Mouse (Mus musculus) intestine, embryonic 15.5 days (tissue): ENCODE data around the gene Pfn3. TPM values are rescaled to one million over a fixed set of nuclear protein-coding genes. Genes with fewer than 3 reads are reported as not detected.
"Not testable (repeated sequence)": the region's sequence is repeated elsewhere in the genome, so short reads cannot be mapped to it uniquely, and the experiment has no call there.

Experiments
- ATAC-seq: fragments of 200-750 bp; cut with Nextera tagmentation; 2 replicates; pipeline ENCODE4 v1.8.0; 2017; ENCODE audit warnings: moderate TSS enrichment, moderate library complexity
- H3K27ac ChIP-seq: fragments of 300-500 bp; sonication (generic); 2 replicates; pipeline ENCODE4 v1.5.1; 2015; ENCODE audit warnings: mild to moderate bottlenecking, inconsistent platforms
- H3K27me3 ChIP-seq: fragments of 300-500 bp; sonication (generic); replicated peaks from 2 replicates; pipeline ENCODE4 v1.6.1; 2015; ENCODE audit warnings: inconsistent platforms
- H3K36me3 ChIP-seq: fragments of 300-500 bp; sonication (generic); 2 replicates; pipeline ENCODE4 v1.6.1; 2015; ENCODE audit warnings: inconsistent platforms
- H3K4me1 ChIP-seq: fragments of 300-500 bp; sonication (generic); replicated peaks from 2 replicates; pipeline ENCODE4 v1.6.1; 2015; ENCODE audit warnings: inconsistent platforms
- H3K4me2 ChIP-seq: fragments of 300-500 bp; sonication (generic); replicated peaks from 2 replicates; pipeline ENCODE4 v1.6.1; 2015; ENCODE audit warnings: mild to moderate bottlenecking, inconsistent platforms
- H3K4me3 ChIP-seq: fragments of 300-500 bp; sonication (generic); replicated peaks from 2 replicates; pipeline ENCODE4 v1.5.1; 2015; ENCODE audit warnings: inconsistent platforms
- H3K9ac ChIP-seq: fragments of 300-500 bp; sonication (generic); 2 replicates; pipeline ENCODE4 v1.6.1; 2015; ENCODE audit warnings: inconsistent platforms
- H3K9me3 ChIP-seq: fragments of 300-500 bp; sonication (generic); 2 replicates; pipeline ENCODE4 v1.6.1; 2016; ENCODE audit warnings: inconsistent platforms
- WGBS: fragments of 180-500 bp; shearing (Covaris S2); methylation state at CpG from one replicate; pipeline ENCODE4 v1.1.7; 2015; 5-methylcytosine and 5-hydroxymethylcytosine counted together
- polyA plus RNA-seq: library from polyadenylated mRNA; unstranded; fragments of >200 nt; fragmentation: Nextera tagmentation; extraction: Ambion mirVana; gene quantifications from 2 replicates; pipeline ENCODE4 v1.2.1, GENCODE M21; 2015

Pfn3 gene
- polyA plus RNA-seq, 1 experiment from 2014 or later, result not detected

- peak overlapping the region; percentile 81; the same call in 1 of the 2 replicates for H3K4me3 ChIP-seq
- H3K9me3 ChIP-seq, result no peaks in the 10 kb centered on the region
- H3K27ac ChIP-seq, result 0 out of 2 replicates have a peak overlapping the region, but pooled peaks have one; percentile 99
- peak overlapping the region; percentile 84 for H3K4me2 ChIP-seq
- no peaks in the 10 kb centered on the region for H3K27me3 ChIP-seq
- WGBS, result 71% methylated on average over 6 of the region's 6 CpGs
- peaks cover 28% of the 10 kb centered on the region for H3K4me1 ChIP-seq
- peak overlapping the region; percentile 95; the same call in 1 of the 2 replicates for H3K9ac ChIP-seq
- peaks cover 17% of the 10 kb centered on the region for H3K36me3 ChIP-seq
- 0 out of 2 replicates have a peak, but pooled peaks have one; percentile 1 for ATAC-seq
These were observed 31.6 kb upstream of the Pfn3 start for GRCm38 (mm10) chr13:55446483-55447105.

DNA sequence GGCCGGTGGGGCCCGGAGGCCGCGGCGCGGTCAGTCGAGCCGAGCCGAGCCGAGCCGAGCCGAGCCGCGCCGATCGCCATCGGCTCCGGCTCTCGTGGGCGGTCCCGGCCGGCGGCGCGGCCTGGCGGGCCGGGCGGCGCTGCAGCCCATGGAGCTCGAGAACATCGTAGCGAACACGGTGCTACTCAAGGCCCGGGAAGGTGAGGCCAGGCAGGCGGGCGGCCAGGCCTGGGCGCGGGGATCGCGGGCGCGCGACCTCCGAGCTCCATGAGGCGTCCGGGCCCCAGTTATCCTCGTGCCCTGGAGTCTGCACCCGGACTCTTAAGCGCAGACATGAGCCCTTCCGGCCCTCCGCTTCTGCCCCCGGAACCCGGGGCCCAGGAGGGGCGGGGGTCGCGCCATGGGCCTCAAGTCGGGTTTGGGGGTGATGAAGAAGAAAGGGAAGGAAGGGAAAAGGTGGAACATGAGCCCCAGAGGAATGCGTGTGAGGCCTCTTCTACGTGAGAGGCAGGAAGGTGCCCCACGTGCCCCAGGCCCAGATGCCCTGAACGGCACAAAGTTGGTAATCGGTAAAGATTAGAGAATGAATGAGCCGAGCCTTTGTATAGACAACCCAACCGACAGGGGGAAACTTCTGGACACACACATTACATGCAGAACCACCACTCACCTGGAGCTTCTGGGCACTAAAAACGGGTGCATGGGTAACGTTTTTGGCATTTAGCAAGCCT lies 30.5 kb upstream of the Pfn3 start:
- Histone ChIP-seq H3K4me2 (peak overlapping the region; percentile 84), H3K27ac (peak overlapping the region; percentile 99), H3K27me3 (no peaks in the 10 kb centered on the region), H3K9me3 (no peaks in the 10 kb centered on the region), H3K4me1 (peaks cover 28% of the 10 kb centered on the region), H3K9ac (peak overlapping the region; percentile 95), H3K4me3 (peak overlapping the region; percentile 81), H3K36me3 (peaks cover 7% of the 10 kb centered on the region)
- no peak for ATAC-seq
- under 1% methylated on average over 64 of the region's 66 CpGs for WGBS

DNA sequence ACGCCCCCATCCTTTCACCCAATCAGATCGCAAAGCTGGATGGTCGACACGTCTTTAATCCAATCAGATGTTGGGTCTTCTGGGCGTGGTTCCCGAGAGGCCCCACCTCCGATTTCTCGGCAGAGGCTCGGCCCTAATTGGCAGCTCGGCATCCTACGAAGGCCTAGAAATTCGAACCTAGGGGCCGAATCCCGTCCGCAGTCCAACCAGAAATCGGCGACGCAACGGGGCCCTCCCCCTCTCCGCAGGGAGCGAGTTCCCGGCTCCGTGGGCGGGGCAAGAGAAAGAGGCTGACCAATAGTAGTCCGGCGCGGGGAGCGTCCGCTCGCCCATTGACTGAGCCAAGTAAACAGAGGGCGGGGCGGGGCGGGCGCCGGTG lies 29.9 kb upstream of the Pfn3 start, which contains the start of gene Grk6:
Grk6 (plus strand) TSS at position 136 of the 379 bp plus-strand sequence.
- Histone ChIP-seq H3K4me3 (peak within 1 kb of the TSS; percentile 81), H3K27me3 (no peaks in the 10 kb centered on the region), H3K4me1 (peaks cover 28% of the 10 kb centered on the region), H3K27ac (peak within 1 kb of the TSS; percentile 99), H3K9ac (peak within 1 kb of the TSS; percentile 95), H3K4me2 (peak within 1 kb of the TSS; percentile 84), H3K36me3 (peaks cover 1% of the 10 kb centered on the region; the same call in 1 of the 2 replicates), H3K9me3 (no peaks in the 10 kb centered on the region)
- WGBS, result under 1% methylated on average over 34 of the region's 35 CpGs
- peak; percentile 96 for ATAC-seq

DNA sequence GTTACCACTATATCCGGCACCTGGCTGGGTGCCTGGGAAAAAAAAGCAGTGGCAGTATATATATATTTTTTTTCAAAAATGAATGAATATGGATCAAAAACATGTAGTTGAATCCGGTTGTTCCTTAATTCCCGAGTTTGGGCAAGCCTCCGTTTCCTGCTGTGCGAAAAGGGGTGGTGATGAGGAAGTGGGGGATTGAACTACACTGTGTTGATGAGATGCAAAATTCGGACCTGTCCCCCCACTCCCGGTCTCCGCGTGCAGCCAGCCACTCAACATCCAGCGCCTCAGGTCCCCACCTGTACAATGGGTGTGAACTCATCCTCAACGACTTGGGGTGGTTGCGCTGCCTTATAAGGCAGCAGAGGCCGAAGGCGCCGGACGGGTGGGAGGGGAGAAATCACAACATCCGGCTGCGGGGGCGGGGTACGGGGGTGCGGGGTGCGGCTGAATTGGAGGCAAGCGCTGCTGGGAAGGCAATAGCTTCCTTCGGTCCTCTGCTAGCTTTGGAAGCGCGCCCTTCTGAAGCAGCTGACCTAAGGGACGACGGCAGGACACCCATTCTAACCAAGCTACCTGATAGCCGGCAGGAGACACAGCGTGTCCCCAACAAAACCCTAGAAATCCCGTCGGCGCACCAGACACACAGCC lies 29.4 kb upstream of the Pfn3 start:
- Histone ChIP-seq H3K9ac (peak overlapping the region; percentile 55), H3K36me3 (no peaks in the 10 kb centered on the region), H3K4me2 (peak overlapping the region; percentile 80), H3K4me1 (peaks cover 28% of the 10 kb centered on the region), H3K27me3 (no peaks in the 10 kb centered on the region), H3K27ac (peak overlapping the region; percentile 99), H3K9me3 (no peaks in the 10 kb centered on the region), H3K4me3 (peak overlapping the region; percentile 81)
- ATAC-seq, result peak; percentile 83
- 1% methylated on average over 33 of the region's 33 CpGs for WGBS

DNA sequence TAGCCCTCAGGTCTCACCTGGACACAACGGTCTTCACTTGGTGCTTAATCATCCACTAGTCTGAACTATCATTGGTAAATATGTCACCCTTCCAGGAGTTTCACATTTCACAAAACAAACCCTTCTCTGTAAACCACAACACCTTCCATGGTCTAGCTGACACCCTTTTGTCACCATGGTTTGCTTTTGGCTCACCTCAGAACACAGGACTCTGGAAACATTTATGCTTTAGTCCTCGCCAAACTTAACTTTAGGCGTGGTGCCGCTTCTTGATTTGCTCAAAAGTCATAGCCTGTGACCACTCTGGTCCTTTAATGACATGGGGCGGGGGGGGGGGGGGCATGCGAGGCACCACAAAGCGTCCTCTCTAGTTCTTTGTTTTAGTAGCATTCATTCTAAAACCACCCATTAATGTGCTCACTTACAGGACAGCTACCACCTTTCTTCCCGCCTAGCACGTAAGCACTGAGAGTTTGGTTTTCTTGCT lies 28.8 kb upstream of the Pfn3 start:
- Histone ChIP-seq H3K4me2 (peak overlapping the region; percentile 80), H3K4me1 (peaks cover 28% of the 10 kb centered on the region), H3K4me3 (peak overlapping the region; percentile 81), H3K9ac (peak overlapping the region; percentile 55), H3K27me3 (no peaks in the 10 kb centered on the region), H3K9me3 (no peaks in the 10 kb centered on the region), H3K27ac (peak overlapping the region; percentile 99), H3K36me3 (no peaks in the 10 kb centered on the region)
- no peak for ATAC-seq
- 34% methylated on average over 9 of the region's 9 CpGs for WGBS

DNA sequence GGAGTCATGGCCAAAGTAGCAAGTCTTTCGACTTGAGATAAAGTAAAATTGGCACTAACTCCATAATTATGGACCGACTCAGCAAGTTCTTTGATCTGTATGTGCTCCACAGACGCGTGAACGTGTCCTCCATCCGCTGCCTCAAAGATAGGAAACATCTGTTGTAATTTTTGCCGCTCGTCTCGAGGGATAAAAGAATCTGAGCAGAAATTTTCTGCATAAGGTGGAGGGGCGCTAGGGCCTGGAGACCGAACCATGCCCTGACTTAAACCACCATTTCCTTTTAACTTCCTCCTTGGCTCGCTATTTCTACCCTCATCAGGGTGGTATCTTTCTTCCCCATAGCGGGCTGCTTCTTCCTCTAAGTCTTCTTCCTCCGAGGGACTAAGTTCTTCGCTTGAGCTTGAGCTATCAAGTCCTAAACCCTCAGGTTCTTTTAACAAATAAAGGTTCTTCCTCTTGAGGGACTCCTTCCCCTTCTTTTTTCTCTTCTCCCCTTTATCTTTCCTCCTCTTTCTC lies 22.1 kb upstream of the Pfn3 start:
- H3K36me3 ChIP-seq, H3K9ac ChIP-seq, H3K4me3 ChIP-seq, H3K27ac ChIP-seq, H3K4me2 ChIP-seq, H3K4me1 ChIP-seq, H3K27me3 ChIP-seq, H3K9me3 ChIP-seq, ATAC-seq: not testable (repeated sequence)
- WGBS, result 85% methylated on average over 15 of the region's 15 CpGs

GRCm38 (mm10) chr13:55431889-55432685 lies 17.1 kb upstream of the Pfn3 start:
- no peak overlapping the region for H3K4me2 ChIP-seq
- no peaks in the 10 kb centered on the region for H3K36me3 ChIP-seq
- H3K4me3 ChIP-seq, result no peak overlapping the region
- H3K27me3 ChIP-seq, result no peaks in the 10 kb centered on the region
- 69% methylated on average over 10 of the region's 10 CpGs for WGBS
- no peaks in the 10 kb centered on the region for H3K9me3 ChIP-seq
- no peak overlapping the region for H3K9ac ChIP-seq
- H3K27ac ChIP-seq, result no peak overlapping the region
- no peak for ATAC-seq
- no peaks in the 10 kb centered on the region for H3K4me1 ChIP-seq

- WGBS, result 83% methylated on average over 2 of the region's 2 CpGs
- ATAC-seq, result no peak
These were observed 15.5 kb upstream of the Pfn3 start for GRCm38 (mm10) chr13:55430566-55430965.

DNA sequence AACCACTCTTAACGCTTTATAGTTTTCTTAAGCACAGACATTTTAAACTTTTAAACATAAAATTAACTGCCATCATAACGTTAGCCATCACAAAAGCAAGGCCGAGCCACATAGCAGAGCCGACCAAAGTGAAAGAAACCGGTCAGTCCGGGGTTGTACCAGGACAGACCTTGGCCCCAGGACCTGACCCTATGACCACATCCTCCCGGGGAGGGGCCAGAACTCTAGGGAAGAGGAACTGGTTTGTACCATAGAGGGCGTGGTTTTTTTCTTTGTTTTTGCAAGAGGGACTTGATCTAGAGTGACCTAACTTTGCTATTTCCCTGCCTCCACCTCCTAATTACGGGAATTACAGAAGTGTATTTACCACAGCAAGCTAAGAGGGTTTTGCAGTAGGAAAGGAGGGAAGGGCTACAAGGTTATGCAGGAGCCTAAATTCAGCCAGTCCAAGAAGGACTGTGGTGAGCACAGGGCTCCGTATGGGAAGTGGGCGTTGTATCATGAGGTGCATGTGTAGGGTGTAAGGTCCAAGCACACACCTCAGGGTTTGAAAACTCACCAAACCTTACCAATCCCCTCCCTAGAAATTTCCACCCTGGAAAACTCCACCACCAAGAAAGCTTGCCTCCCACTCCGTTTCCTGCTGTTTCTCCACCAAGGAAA lies 14.3 kb upstream of the Pfn3 start:
- Histone ChIP-seq H3K27ac (no peak overlapping the region), H3K4me1 (no peaks in the 10 kb centered on the region), H3K4me2 (no peak overlapping the region), H3K36me3 (no peaks in the 10 kb centered on the region), H3K4me3 (no peak overlapping the region), H3K9me3 (no peaks in the 10 kb centered on the region), H3K9ac (no peak overlapping the region), H3K27me3 (0 out of 2 replicates have a peak, but pooled peaks cover 3% of the 10 kb centered on the region)
- peak; percentile 75 for ATAC-seq
- 56% methylated on average over 12 of the region's 12 CpGs for WGBS

More at GRCm38 (mm10) chr13:55430566-55430965, 15.5 kb upstream of the Pfn3 start:
- H3K9ac ChIP-seq, result no peak overlapping the region
- H3K4me2 ChIP-seq, result no peak overlapping the region
- no peaks in the 10 kb centered on the region for H3K4me1 ChIP-seq
- H3K36me3 ChIP-seq, result no peaks in the 10 kb centered on the region
- H3K27ac ChIP-seq, result no peak overlapping the region
- no peak overlapping the region for H3K4me3 ChIP-seq
- H3K9me3 ChIP-seq, result no peaks in the 10 kb centered on the region
- 0 out of 2 replicates have a peak, but pooled peaks cover 3% of the 10 kb centered on the region for H3K27me3 ChIP-seq

DNA sequence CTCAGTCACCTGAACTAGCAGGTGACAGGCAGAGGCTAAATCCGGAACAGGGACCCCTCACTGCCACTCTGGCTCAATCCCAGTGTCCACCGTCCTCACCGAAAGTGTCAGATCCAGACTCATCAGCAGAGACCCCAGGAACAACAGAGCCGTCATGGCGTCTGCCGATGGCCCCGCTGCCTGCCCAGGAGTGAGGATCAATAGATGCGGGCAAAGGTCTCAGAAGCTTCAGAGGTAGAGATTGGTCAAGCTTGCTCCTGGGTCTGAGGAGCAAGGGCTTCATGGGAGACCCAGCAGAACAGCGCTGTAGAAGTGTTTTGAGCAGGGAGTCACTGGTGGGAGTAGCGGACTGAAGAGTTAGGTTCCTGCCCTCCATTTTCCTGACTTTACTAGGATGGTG lies 11.6 kb upstream of the Pfn3 start, which contains the start of gene F12:
F12 (minus strand) TSS at position 181 of the 400 bp plus-strand sequence.
- 85% methylated on average over 10 of the region's 10 CpGs for WGBS

More for the DNA sequence above, 11.6 kb upstream of the Pfn3 start, which contains the start of gene F12:
- Histone ChIP-seq H3K36me3 (no peaks in the 10 kb centered on the region), H3K4me2 (no peak within 1 kb of the TSS), H3K9ac (no peak within 1 kb of the TSS), H3K4me3 (no peak within 1 kb of the TSS), H3K27me3 (peaks cover 10% of the 10 kb centered on the region), H3K4me1 (peaks cover under 1% of the 10 kb centered on the region), H3K27ac (no peak within 1 kb of the TSS), H3K9me3 (no peaks in the 10 kb centered on the region)
- no peak for ATAC-seq
